Mouse (Mus musculus) cerebellum, adult 2 months (tissue): ENCODE measurements around the gene Slu7.

Source experiments
- CTCF ChIP-seq: fragments of 200-500 bp; IDR thresholded peaks from 2 replicates; pipeline ENCODE4 v1.5.1; 2011; ENCODE audit warnings: low read depth, mild to moderate bottlenecking, control low read depth, low read length, moderate library complexity, borderline replicate concordance; ENCODE audit not compliant: insufficient read depth
- POLR2A ChIP-seq: fragments of 200-500 bp; IDR thresholded peaks from 2 replicates; pipeline ENCODE4 v1.6.1; 2011; ENCODE audit warnings: low read length, control low read depth, borderline replicate concordance; ENCODE audit not compliant: insufficient read depth

DNA sequence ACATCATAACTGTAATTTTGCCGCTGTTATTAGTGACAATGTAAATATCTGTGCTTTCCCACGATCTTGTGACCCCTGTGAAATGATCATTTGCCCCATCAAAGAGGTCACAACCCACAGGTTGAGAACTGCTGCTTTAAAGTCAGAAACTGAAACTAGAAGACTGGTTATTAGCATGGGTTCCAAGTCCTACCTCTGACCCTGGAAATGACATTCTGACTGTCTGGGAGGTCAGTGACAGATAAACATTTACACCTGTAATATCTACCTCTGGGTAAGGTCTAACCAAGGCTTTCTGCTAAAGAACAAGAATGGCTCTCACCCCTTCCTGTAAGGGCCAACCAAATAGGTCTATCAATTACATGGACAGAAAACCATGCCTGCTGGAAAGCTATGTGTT lies 24.7 kb upstream of the Slu7 start:
- TF ChIP-seq CTCF (no peak), POLR2A (no peak)
